Mouse (Mus musculus) hematopoietic stem cell, adult 5-6 weeks (primary cell): ENCODE measurements around the gene Zfp619. TPM values are rescaled to one million over a fixed set of nuclear protein-coding genes. Genes with fewer than 3 reads are reported as not detected.

Experiments
- ATAC-seq, 2 experiments: fragments of 125-278 bp in 1 of 2; replicated peaks in 1 of 2; 2 replicates each; pipeline ENCODE4 v1.8.0; 2016 to 2017; ENCODE audit warnings: inconsistent platforms in 2 of 2, mild to moderate bottlenecking in 2 of 2, moderate number of reproducible peaks in 2 of 2, low read depth in 1 of 2, moderate TSS enrichment in 1 of 2; ENCODE audit not compliant: low FRiP score in 2 of 2, poor library complexity in 2 of 2, severe bottlenecking in 2 of 2, insufficient read depth in 1 of 2, low TSS enrichment in 1 of 2
- total RNA-seq: library from RNA; stranded (forward); fragments of 172-1452, 232-1000 nt; gene quantifications from 2 replicates; pipeline ENCODE4 v1.2.3, GENCODE M21; 2017

Zfp619 gene
- 4.8 and 4.9 TPM in 2 replicates for total RNA-seq

- ATAC-seq = peak; percentile 98 to 99
Measured at GRCm38 (mm10) chr7:39517616-39518177, at the start of gene Zfp619. Gene Zfp619, plus strand, starts transcription at chr7:39517766.

DNA sequence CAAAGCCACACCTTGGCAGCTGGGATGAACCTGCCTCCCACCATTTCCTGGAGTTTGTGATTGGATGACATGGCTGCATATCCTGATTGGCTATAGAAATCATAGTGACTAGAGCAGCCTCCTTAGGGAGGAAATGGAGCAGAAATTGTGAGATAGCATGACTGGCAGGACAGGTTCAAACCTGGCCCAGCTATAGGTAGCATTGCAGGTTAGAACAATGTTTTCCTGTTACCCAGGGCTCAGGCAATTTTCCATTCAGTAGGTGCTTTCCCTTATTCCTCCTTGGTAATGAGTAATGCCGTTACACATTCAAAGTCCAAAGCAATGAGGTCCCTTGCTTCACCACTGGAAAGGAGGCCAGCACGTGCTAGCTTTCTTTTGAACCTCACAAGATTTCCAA is 38.6 kb upstream of the Zfp619 start:
- ATAC-seq = no peak

GRCm38 (mm10) chr7:39484384-39484783 is 33.2 kb upstream of the Zfp619 start:
- no peak for ATAC-seq

- peak; percentile 58 to 66; a peak in 3 of 4 replicates for ATAC-seq
Measured at GRCm38 (mm10) chr7:39487159-39487853, 30.3 kb upstream of the Zfp619 start.

- no peak for ATAC-seq
Measured at GRCm38 (mm10) chr7:39487854-39488205, 29.7 kb upstream of the Zfp619 start.

GRCm38 (mm10) chr7:39494646-39495045 is 22.9 kb upstream of the Zfp619 start:
- no peak for ATAC-seq

DNA sequence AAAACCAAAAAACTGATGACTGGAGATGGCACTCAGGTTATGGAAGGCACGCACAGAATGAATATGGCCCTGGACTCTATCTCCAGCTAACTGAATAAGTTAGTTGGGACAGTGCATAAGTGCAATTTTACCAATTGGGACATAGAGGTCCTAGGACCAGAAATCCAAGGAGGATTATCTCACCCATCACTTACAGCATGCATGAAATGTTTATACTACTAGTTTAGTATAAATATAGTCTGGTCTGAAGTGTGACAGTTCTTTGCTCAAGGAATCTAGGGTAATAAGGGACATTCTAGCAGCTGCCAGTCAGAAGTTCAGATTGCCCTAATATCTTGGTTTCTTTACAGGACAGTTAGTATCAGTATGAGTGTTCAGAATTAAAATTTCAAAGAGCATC is 13.5 kb upstream of the Zfp619 start:
- ATAC-seq = no peak

DNA sequence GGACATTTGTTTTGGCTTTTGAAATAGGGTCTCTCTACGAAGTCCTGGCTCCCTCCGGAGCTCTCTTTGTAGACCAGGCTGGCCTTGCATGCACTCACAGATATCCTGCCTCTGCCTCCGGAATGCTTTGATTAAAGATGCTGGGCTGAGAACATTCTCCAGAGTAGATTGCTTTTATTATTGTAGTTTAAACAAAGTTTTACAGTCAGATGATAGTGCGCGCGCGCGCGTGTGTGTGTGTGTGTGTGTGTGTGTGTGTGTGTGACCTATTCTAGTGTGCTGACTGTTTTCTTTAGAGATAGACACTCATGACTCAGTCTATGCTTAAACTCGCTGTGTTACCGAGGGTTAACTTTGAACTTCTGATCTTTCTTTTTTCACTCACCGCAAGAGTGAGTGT is 796 bp downstream of the Zfp619 start:
- no peak for ATAC-seq

- peak; percentile 91 to 93 for ATAC-seq
Measured at GRCm38 (mm10) chr7:39523703-39524424, 6.3 kb downstream of the Zfp619 start.

DNA sequence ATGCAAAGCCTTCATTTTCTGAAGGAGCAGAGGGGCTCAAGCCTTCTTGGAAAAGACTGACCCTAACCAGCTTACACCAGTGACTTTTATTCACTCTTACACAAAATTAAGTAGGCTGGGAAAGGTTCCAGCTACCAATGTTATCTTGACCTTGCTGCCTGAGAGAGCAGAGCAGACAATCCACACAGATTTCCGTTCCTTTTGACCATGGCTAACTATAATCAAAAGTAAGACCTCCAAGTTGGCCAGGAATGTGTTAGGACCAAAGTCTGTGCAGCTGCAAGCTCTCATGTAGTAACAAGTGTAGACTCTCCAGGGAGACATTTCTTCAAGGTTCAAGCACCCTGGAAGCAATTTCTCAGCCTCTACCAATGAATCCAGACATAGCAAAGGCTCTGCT is 25.6 kb downstream of the Zfp619 start:
- ATAC-seq = no peak

DNA sequence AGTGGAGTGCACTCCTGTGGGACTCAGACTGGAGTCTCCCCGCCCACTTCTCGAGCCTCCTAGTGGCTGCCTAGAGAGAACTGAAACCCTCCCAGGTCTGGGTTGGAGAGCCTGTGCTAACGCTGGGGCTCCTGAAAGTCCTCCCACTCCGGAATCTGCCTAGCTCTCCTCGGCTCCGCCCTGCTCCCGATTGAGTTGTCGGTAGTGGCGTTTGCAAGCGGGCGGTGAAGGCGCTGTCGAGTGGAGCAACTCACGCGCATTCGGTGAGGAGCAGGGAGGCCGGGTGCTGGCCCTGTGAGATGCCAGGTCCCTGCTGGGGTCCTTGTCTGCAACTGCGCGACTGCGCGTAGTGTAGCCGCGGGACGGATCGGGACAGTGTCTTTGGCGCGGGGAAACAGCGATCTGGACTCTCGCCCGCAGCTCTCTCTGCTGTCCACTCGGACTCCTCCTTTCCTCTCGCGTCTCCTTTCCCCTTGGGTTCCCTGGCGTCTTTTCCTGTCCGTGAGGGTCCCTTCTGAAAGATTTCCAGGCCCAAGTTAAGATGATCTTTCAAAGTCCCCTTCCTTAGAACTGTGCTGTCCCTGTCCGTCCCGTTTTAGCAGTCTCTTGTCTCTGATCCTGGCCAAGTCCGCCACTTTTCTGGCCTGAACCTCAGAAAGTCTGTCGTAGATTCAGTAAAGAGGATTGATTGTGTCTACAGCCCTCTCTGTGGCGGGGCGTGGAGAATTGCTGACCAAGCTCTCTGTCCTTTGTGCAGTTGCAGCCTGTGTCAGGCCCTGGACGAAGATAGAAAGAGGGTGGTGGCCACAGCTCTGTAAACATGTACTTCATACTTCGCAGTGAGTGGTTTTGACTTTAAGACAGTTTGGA is 26.9 kb downstream of the Zfp619 start:
- peak; percentile 99 for ATAC-seq

- ATAC-seq = no peak
Measured at GRCm38 (mm10) chr7:39545134-39545533, 27.6 kb downstream of the Zfp619 start.

DNA sequence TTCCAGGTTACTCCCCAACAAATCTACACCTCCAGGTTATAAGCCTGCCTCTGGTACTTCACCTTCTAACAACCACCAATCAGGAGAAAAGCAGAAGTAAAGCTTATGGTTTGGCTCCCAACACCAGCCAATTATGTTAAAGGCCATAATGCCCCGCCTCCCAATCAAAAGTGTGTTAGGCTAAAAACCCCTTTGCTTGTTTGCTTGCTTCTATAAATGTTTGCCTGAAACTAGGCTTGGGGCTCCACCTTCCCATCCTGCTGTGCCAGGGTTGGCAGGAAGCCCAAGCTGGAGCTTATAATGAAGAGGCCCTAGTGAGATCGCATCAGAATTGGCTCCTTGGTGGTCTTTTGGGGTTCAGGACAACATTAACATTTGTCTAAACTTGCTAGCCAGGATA is 31.8 kb downstream of the Zfp619 start:
- no peak for ATAC-seq

DNA sequence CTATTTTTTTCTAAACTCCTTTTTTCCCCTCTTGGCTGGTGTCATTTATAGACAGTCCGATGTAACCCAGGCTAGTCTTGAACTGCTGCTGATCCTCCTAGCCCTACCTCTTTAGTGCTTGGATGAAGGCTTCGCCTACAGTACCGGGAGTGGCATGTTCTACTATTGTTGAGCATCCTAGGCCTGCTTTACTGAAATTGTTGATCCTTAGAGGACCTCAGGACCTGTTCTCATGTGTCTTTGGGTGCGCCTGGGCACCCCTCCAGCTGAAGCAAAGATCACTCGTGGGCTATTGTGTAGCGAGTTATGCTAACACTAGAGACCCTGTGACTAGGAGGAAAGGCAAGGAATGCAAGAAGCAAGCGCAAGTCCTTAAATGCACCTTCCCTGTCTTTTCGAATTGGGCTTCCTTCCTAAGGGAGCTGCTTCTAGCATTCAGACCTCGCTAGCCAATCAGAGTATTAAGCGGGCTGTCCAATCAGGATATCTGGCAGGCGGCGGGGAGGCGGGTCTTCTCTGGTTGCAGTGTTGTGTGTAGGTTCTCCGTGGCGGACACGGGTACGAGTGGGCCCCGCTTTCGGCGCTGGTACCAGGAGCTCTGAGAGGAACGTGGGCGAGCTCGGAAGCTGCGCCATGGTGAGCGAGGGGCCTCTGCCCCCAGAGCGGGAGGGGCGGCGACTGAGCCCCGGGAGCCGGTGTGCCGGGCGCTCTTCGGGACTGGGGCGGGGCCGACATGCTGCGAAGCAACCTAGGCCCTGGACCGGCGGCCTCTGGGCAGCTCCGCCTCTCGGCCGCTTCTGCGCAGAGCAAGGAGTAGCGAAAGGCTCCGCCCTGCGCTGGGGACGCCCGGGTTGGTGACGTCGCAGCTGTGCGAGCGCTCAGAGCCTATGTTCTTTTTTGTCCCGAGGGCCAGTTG is 34.7 kb downstream of the Zfp619 start:
- peak; percentile 97 for ATAC-seq

DNA sequence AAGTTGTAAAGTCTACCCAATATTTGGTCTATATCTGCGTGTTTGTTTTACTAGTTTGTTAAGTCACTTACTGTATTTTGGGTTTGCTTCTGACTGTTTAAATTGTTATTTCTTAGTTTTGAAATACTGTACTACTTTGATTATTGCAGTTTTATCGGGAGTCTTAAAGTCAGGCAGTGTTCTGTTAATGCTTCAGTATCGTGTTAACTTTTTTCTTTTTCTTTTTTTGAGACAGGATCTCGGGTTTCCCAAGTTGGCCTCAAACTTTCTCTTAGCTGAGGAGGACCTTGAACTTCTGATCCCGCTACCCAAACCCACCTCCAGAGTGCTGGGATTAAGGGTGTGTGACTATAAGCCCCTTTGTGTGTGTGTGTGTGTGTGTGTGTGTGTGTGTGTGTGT is 35.4 kb downstream of the Zfp619 start:
- no peak; a peak in 1 of 4 replicates for ATAC-seq

DNA sequence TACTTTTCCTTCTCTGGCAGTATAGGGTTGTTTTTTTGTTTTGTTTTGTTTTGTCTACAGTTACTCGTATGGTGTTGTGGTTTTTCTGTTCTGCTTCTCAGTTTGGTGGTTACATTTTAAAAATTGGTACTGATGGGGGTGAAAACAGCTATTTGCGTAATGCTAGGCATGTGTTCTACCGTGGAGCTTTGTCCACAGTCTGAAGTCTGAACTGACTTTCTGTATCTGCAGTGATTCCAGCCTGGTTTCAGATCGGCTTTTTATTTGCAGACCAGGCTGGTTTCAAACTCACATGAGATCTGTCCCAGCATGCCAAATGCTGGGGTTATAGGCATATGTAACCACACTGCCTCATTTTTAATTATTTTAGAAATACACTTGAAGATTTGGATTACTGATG is 36.3 kb downstream of the Zfp619 start:
- no peak for ATAC-seq

DNA sequence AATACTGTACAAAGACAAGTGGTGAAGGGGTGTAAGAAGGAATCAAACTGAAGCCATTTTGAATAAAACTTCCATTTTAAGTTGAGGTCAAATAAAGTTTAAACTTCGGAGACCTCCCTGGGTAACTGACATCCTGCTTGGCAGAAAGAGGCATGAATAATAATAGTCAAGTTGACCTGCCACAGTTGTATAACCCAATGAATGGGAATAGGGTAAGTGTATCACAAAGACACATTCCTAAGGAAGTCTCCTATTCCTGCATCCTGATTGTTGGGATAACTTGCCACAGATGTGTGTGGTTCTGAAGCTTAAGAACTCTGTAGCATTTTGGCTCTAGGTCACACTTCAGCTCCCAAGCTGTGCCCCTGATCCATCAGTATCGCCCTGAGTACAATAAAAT is 62.5 kb downstream of the Zfp619 start:
- no peak for ATAC-seq
